Mouse (Mus musculus) MEL (cell line): ENCODE data around the gene Gpatch1.

Experiments used
- CTCF ChIP-seq, 3 experiments: IDR thresholded peaks in 2 of 3; conservative IDR thresholded peaks in 1 of 3; 2 replicates each; pipeline ENCODE4 v1.5.1; 2011 to 2012; ENCODE audit warnings: low read length in 3 of 3, low read depth in 2 of 3, mild to moderate bottlenecking in 2 of 3, improper control_type of control experiment in 1 of 3, inconsistent platforms in 1 of 3, mixed read lengths in 1 of 3, moderate library complexity in 1 of 3; ENCODE audit not compliant: control insufficient read depth in 1 of 3, insufficient read depth in 1 of 3, poor library complexity in 1 of 3, severe bottlenecking in 1 of 3
- E2F4 ChIP-seq: IDR thresholded peaks from 2 replicates; pipeline ENCODE4 v1.6.1; 2011; ENCODE audit warnings: low read depth, low read length, improper control_type of control experiment, borderline replicate concordance
- MAFK ChIP-seq: IDR thresholded peaks from 2 replicates; pipeline ENCODE4 v1.6.1; 2011; ENCODE audit warnings: low read depth, mild to moderate bottlenecking, low read length, improper control_type of control experiment, borderline replicate concordance
- MXI1 ChIP-seq: IDR thresholded peaks from 2 replicates; pipeline ENCODE4 v1.6.1; 2011; ENCODE audit warnings: mild to moderate bottlenecking, low read depth, low read length, improper control_type of control experiment

- TF ChIP-seq E2F4, result no peak
- no peak for TF ChIP-seq MAFK
- TF ChIP-seq CTCF (IDR thresholded peaks at IDR 0.05 in 2 of 3, conservative IDR thresholded peaks at IDR 0.05 in 1 of 3; ENCODE audit: control insufficient read depth in 1 of 3, insufficient read depth in 1 of 3, low read depth in 2 of 3, low read length in 3 of 3, poor library complexity in 1 of 3, severe bottlenecking in 1 of 3), result no peak
- TF ChIP-seq MXI1, result no peak
Observed at GRCm38 (mm10) chr7:35333231-35333651, 15.0 kb upstream of the Gpatch1 start.
